Mouse (Mus musculus): ENCODE results near the gene Tpbg. TPM values are rescaled to one million over a fixed set of nuclear protein-coding genes. Genes with fewer than 3 reads are reported as not detected.
A peak's percentile ranks its signal among the peaks of the same experiment; 100 is the strongest.

The Tpbg gene
- total and polyA plus RNA-seq, 3 experiments = not detected

DNA sequence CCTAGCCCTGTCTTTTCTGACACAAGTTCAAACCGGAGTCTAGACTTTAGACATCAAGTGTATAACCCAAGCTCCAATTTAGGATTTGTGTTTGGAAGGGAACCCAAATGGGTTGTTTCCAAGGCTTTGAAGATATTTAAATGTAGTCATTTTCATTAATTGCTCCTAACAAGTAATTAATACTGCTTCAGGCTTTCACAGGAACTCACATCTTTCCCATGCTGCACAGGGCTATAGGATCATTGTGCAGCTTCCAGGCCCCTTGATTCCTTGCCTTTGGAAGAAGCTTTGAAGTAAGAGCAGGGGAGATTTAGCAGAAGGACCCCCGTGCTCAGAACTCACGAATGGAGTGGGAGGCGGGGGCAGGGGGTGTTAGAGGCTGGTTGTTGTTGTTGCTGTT lies 18.9 kb downstream of the Tpbg start:
- no peaks in the 10 kb centered on the region for H3K27me3 ChIP-seq (ENCODE audit: control insufficient read depth in 1 of 2, insufficient read depth in 2 of 2, low read length in 2 of 2)
- TF ChIP-seq NELFE (IDR thresholded peaks at IDR 0.05; ENCODE audit: low read depth, low read length) (no peak), EP300 (IDR thresholded peaks at IDR 0.05; ENCODE audit: low read depth in 1 of 2, low read length in 2 of 2) (no peak), CHD2 (IDR thresholded peaks at IDR 0.05; ENCODE audit: low read length) (no peak)

DNA sequence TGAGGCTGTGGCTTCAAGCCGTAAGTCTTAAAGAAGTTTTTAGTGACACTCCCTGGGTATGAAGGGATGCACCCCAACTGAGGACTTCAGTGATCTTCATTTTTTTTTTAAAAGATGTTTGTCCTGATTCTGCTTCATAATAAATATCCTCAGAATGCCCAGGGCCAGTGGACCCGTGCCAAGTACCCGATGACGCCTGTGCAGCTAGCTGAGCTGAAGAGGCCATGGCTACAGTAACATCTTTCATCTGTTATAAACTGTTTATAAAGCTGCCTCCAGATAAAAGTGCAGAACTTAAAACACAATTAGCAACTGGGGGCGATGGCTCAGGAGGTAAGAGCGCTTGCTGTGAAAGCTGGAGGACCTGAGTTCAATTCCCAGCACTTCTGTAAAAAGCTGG lies 20.4 kb downstream of the Tpbg start:
- Histone ChIP-seq H3K9me3 (replicated peaks; ENCODE audit: insufficient read depth, low read length) (no peaks in the 10 kb centered on the region), H3K79me2 (ENCODE audit: control insufficient read depth, insufficient read depth, low read length, poor library complexity) (no peaks in the 10 kb centered on the region), H3K36me3 (ENCODE audit: control insufficient read depth in 1 of 2, insufficient read depth in 2 of 2, low read length in 2 of 2) (no peaks in the 10 kb centered on the region), H3K4me3 (ENCODE audit: control insufficient read depth in 1 of 2, insufficient read depth in 1 of 2, low read depth in 2 of 2, low read length in 2 of 2) (no peak overlapping the region), H3K27me3 (ENCODE audit: control insufficient read depth in 1 of 2, insufficient read depth in 2 of 2, low read length in 2 of 2) (no peaks in the 10 kb centered on the region), H3K4me1 (ENCODE audit: control insufficient read depth in 1 of 2, insufficient read depth in 2 of 2, low read length in 2 of 2) (no peaks in the 10 kb centered on the region), H3K27ac (ENCODE audit: control insufficient read depth, low read depth, low read length) (no peak overlapping the region), H3K9ac (ENCODE audit: control insufficient read depth, low read depth, low read length, poor library complexity, severe bottlenecking) (no peak overlapping the region)
- DNase-seq (ENCODE audit: low read depth, low spot score) = no peak
- TF ChIP-seq MEF2A (IDR thresholded peaks at IDR 0.05; ENCODE audit: extremely low read depth, insufficient replicate concordance, low read depth, low read length, poor library complexity, severe bottlenecking) = no peak
- no peak for TF ChIP-seq RAD21 (IDR thresholded peaks at IDR 0.05; ENCODE audit: low read depth, low read length)
- no peak for TF ChIP-seq CTCF (IDR thresholded peaks at IDR 0.05 in 2 of 3, conservative IDR thresholded peaks at IDR 0.05 in 1 of 3; ENCODE audit: control insufficient read depth in 1 of 3, insufficient read depth in 1 of 3, low read depth in 2 of 3, low read length in 3 of 3, poor library complexity in 1 of 3, severe bottlenecking in 1 of 3)
- TF ChIP-seq E2F4 (IDR thresholded peaks at IDR 0.05; ENCODE audit: borderline replicate concordance, low read depth, low read length) = no peak
- TF ChIP-seq POLR2A (IDR thresholded peaks at IDR 0.05; ENCODE audit: control insufficient read depth in 1 of 2, insufficient read depth in 1 of 2, low read depth in 1 of 2, low read length in 2 of 2, poor library complexity in 1 of 2) = no peak
- no peak for TF ChIP-seq NELFE (IDR thresholded peaks at IDR 0.05; ENCODE audit: low read depth, low read length)
- TF ChIP-seq MYB (IDR thresholded peaks at IDR 0.05; ENCODE audit: low read depth, low read length) = no peak
- TF ChIP-seq GATA1 (IDR thresholded peaks at IDR 0.05; ENCODE audit: low read depth, low read length) = no peak
- no peak for TF ChIP-seq ZMIZ1 (IDR thresholded peaks at IDR 0.05; ENCODE audit: low read depth, low read length)
- no peak for TF ChIP-seq TBP (IDR thresholded peaks at IDR 0.05; ENCODE audit: low read depth, low read length)
- no peak for TF ChIP-seq KAT2A (conservative IDR thresholded peaks at IDR 0.05; ENCODE audit: low read depth, low read length)
- TF ChIP-seq TAL1 (IDR thresholded peaks at IDR 0.05; ENCODE audit: low read length) = no peak
- TF ChIP-seq MAX (IDR thresholded peaks at IDR 0.05; ENCODE audit: low read length) = no peak
- TF ChIP-seq MXI1 (IDR thresholded peaks at IDR 0.05; ENCODE audit: low read depth, low read length) = no peak
- no peak for TF ChIP-seq CHD1 (IDR thresholded peaks at IDR 0.05; ENCODE audit: low read depth, low read length)

More for the DNA sequence above, 18.9 kb downstream of the Tpbg start:
- Histone ChIP-seq H3K79me2 (ENCODE audit: control insufficient read depth, insufficient read depth, low read length, poor library complexity) (no peaks in the 10 kb centered on the region), H3K9me3 (replicated peaks; ENCODE audit: insufficient read depth, low read length) (no peaks in the 10 kb centered on the region), H3K36me3 (ENCODE audit: control insufficient read depth in 1 of 2, insufficient read depth in 2 of 2, low read length in 2 of 2) (no peaks in the 10 kb centered on the region), H3K9ac (ENCODE audit: control insufficient read depth, low read depth, low read length, poor library complexity, severe bottlenecking) (no peak overlapping the region), H3K27ac (ENCODE audit: control insufficient read depth, low read depth, low read length) (no peak overlapping the region), H3K4me1 (ENCODE audit: control insufficient read depth in 1 of 2, insufficient read depth in 2 of 2, low read length in 2 of 2) (no peaks in the 10 kb centered on the region), H3K4me3 (ENCODE audit: control insufficient read depth in 1 of 2, insufficient read depth in 1 of 2, low read depth in 2 of 2, low read length in 2 of 2) (no peak overlapping the region)
- no peak for DNase-seq (ENCODE audit: low read depth, low spot score)

DNA sequence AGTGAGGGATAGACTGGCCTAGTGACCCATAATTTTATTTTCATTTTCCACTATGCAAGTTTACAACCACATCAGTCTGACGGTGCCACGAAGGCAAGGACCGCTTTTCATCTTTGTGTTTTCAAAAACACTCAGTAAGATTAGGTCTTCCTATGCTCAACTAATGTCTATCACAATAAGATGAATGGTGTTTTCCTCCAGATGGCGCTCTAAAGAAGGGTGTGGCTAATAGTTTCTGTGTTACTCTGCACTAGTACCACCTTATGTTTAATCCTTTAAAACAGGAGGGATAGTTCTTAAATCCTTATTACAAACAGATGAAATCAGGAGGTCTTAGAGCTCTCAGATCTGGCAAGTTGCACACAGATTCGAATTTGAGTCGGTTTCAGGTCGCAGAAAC lies 30.7 kb downstream of the Tpbg start:
- Histone ChIP-seq H3K27ac (ENCODE audit: control insufficient read depth, low read depth, low read length) (no peak overlapping the region), H3K4me3 (ENCODE audit: control insufficient read depth in 1 of 2, insufficient read depth in 1 of 2, low read depth in 2 of 2, low read length in 2 of 2) (no peak overlapping the region), H3K9ac (ENCODE audit: control insufficient read depth, low read depth, low read length, poor library complexity, severe bottlenecking) (no peak overlapping the region), H3K27me3 (ENCODE audit: control insufficient read depth in 1 of 2, insufficient read depth in 2 of 2, low read length in 2 of 2) (no peaks in the 10 kb centered on the region), H3K9me3 (replicated peaks; ENCODE audit: insufficient read depth, low read length) (no peaks in the 10 kb centered on the region), H3K79me2 (ENCODE audit: control insufficient read depth, insufficient read depth, low read length, poor library complexity) (no peaks in the 10 kb centered on the region), H3K4me1 (ENCODE audit: control insufficient read depth in 1 of 2, insufficient read depth in 2 of 2, low read length in 2 of 2) (no peaks in the 10 kb centered on the region), H3K36me3 (ENCODE audit: control insufficient read depth in 1 of 2, insufficient read depth in 2 of 2, low read length in 2 of 2) (no peaks in the 10 kb centered on the region)
- peak; percentile 16 for DNase-seq (ENCODE audit: low read depth, low spot score)
- TF ChIP-seq USF2 (IDR thresholded peaks at IDR 0.05; ENCODE audit: borderline replicate concordance in 1 of 2, insufficient read depth in 1 of 2, low read depth in 1 of 2, low read length in 2 of 2) (no peak), JUND (IDR thresholded peaks at IDR 0.05; ENCODE audit: low read depth, low read length) (no peak), POLR2A (IDR thresholded peaks at IDR 0.05; ENCODE audit: control insufficient read depth in 1 of 2, insufficient read depth in 1 of 2, low read depth in 1 of 2, low read length in 2 of 2, poor library complexity in 1 of 2) (no peak), MAZ (IDR thresholded peaks at IDR 0.05; ENCODE audit: low read depth, low read length) (no peak), TCF12 (IDR thresholded peaks at IDR 0.05; ENCODE audit: low read depth, low read length) (no peak), CHD1 (IDR thresholded peaks at IDR 0.05; ENCODE audit: low read depth, low read length) (no peak), RCOR1 (IDR thresholded peaks at IDR 0.05; ENCODE audit: low read depth, low read length) (no peak), E2F4 (IDR thresholded peaks at IDR 0.05; ENCODE audit: borderline replicate concordance, low read depth, low read length) (no peak), USF1 (IDR thresholded peaks at IDR 0.05; ENCODE audit: low read depth, low read length) (no peak), HCFC1 (IDR thresholded peaks at IDR 0.05; ENCODE audit: low read depth, low read length) (no peak), ZC3H11A (IDR thresholded peaks at IDR 0.05; ENCODE audit: low read depth, low read length) (no peak; the same call in 1 of the 2 replicates), TAL1 (IDR thresholded peaks at IDR 0.05; ENCODE audit: low read length) (no peak), NELFE (IDR thresholded peaks at IDR 0.05; ENCODE audit: low read depth, low read length) (no peak), RAD21 (IDR thresholded peaks at IDR 0.05; ENCODE audit: low read depth, low read length) (peak; percentile 29), GABPA (IDR thresholded peaks at IDR 0.05; ENCODE audit: low read depth, low read length) (no peak)
